Mouse (Mus musculus) CD4-positive, CD25-positive, alpha-beta regulatory T cell, adult 2 months (primary cell): ENCODE data around the gene Psmb6.
"Not testable (repeated sequence)": the region's sequence is repeated elsewhere in the genome, so short reads cannot be mapped to it uniquely, and the experiment has no call there.

ENCODE experiments used
- DNase-seq: peaks from one replicate; pipeline ENCODE4 v3.0.0-alpha.2; 2012; ENCODE audit warnings: low read depth, low spot score

The Psmb6 gene

DNA sequence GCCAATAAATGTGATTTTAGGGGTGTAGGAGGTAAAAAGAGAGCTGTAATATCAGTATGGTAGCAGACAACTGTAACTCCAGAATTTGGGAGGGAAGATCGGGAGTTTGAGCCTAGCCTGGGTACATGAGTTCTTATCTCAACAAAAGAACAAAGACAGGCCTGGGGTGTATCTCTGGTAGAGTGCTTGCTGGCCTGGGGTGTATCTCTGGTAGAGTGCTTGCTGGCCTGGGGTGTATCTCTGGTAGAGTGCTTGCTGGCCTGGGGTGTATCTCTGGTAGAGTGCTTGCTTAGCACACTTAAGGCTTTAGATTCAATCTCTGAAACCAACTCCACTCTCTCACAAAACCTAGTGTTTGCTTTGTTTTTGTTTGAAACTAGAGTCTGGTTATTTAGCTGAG, 45.4 kb downstream of the Psmb6 start:
- not testable (repeated sequence) for DNase-seq

GRCm38 (mm10) chr11:70571641-70572040, 46.5 kb downstream of the Psmb6 start:
- no peak for DNase-seq

DNA sequence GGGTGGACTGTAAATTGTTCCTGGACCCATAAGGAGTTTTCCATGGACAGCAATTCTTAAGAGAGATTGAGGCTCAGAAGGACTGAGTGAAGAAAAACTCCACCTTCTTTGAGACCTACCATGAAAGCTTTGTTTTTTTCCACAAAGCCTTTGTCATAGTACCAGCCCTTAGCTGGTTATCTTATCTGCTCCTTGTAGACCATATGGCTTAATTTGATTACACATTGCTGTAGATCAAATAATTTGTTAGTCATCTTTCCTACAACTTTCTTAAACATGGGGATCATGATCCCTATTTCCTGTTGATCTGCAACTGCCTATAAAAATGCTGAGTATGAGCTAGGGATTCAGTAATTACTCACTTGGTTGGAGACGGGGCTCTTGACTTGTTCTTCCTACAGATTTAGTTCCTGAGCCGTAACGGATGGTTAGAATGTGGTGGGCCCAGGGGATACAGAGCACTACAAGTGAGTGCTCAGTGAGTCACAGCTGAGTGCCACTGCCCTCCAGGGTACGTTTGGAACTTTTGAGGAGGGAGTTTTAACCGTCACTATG, 47.3 kb downstream of the Psmb6 start:
- no peak for DNase-seq

DNA sequence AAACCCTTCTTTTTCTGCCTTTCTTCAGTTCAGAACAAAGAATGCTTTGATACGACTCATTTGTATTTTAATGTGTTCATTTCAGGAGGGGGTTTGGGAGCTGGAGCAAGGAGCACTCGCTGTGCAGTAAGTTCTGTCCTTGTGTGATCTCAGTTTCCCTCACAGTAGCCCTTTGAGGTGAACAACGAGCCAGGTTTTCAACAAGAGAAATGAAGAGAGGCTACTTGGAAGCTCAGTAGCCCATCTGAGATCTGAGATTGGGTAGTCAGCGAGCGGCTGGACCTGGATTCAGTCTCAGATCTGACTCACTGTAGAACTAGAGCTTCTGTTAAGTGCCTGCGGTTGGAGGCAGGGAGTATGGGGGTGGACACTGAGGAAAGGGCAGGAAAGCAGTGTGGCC, 48.7 kb downstream of the Psmb6 start:
- DNase-seq: no peak

DNA sequence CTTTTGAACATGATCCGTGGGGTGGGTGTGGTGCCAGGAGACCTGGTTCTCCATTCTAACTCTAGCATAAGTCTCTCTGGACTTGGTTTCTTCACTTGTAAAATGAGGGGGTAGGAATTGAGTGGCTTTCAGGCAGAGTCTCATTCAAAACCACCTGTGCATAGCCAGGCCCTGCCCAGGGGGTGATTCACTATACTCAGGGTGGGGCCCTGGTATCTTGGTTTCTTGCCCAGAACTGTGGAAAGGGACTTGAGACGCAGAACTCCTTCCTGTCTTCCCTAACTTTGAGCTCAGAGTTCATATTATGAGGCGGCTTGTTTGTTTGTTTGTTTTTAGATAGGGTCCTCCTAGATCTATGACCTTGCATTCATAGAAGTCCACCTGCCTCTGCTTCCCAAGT, 52.0 kb downstream of the Psmb6 start:
- DNase-seq: no peak
